ENCODE assay signal across 8 mouse cellular contexts in genomic region chr13:98813596-98814274, GRCm38 (mm10). TPM values are rescaled to one million over a fixed set of nuclear protein-coding genes. Genes with fewer than 3 reads are reported as not detected.
DNase-seq lines count a peak whose midpoint lies in the region; ATAC-seq and TF ChIP-seq lines count a peak whose summit lies in the region.

No protein-coding gene starts in this region.

- peak overlapping the region; percentile 94 for H3K9ac ChIP-seq in forebrain, embryonic 14.5 days (ENCODE audit: low read length)
- H3K9ac ChIP-seq in liver, embryonic 13.5 days = peak overlapping the region; percentile 100

- no peak for DNase-seq in cerebellum, adult 2 months
- DNase-seq in cerebellum, postnatal 25 days = no peak
- peak; percentile 58 for DNase-seq in A20 (ENCODE audit: low read depth, low spot score)
- DNase-seq in forebrain, embryonic 14.5 days (ENCODE audit: low spot score) = peak; percentile 28
- no peak for DNase-seq in liver, embryonic 13.5 days
- no peak for DNase-seq in urinary bladder, postnatal 25 days (ENCODE audit: low spot score)
- no peak for DNase-seq in urinary bladder, postnatal 10 days (ENCODE audit: low spot score)
- DNase-seq in Muller cell, postnatal 12 days (ENCODE audit: inconsistent ontology term) = no peak

- TF ChIP-seq POLR2A in cerebellum, adult 2 months (IDR thresholded peaks at IDR 0.05; ENCODE audit: borderline replicate concordance, insufficient read depth, low read length) = no peak

- H3K27ac ChIP-seq in cerebellum, adult 2 months (ENCODE audit: insufficient read depth, low read length) = no peak overlapping the region
- no peak overlapping the region for H3K27ac ChIP-seq in forebrain, embryonic 14.5 days (ENCODE audit: low read depth, low read length)
- H3K27ac ChIP-seq in liver, embryonic 13.5 days = peak overlapping the region; percentile 98

- no peaks in the 10 kb centered on the region for H3K27me3 ChIP-seq in cerebellum, adult 2 months (ENCODE audit: control insufficient read depth, insufficient read depth, low read length)
- H3K27me3 ChIP-seq in forebrain, embryonic 14.5 days (replicated peaks; ENCODE audit: control insufficient read depth, insufficient read depth, low read length) = no peaks in the 10 kb centered on the region
- H3K27me3 ChIP-seq in liver, embryonic 13.5 days = no peaks in the 10 kb centered on the region

- H3K36me3 ChIP-seq in forebrain, embryonic 14.5 days (ENCODE audit: control insufficient read depth, insufficient read depth, low read length) = no peaks in the 10 kb centered on the region
- no peaks in the 10 kb centered on the region for H3K36me3 ChIP-seq in liver, embryonic 13.5 days

- H3K4me2 ChIP-seq in forebrain, embryonic 14.5 days (ENCODE audit: low read length) = peak overlapping the region; percentile 61
- peak overlapping the region; percentile 73 for H3K4me2 ChIP-seq in liver, embryonic 13.5 days

- no peak for ATAC-seq in forebrain, embryonic 14.5 days
- ATAC-seq in liver, embryonic 13.5 days (ENCODE audit: low read depth) = no peak

- no peaks in the 10 kb centered on the region; the same call in 1 of the 2 replicates for H3K4me1 ChIP-seq in cerebellum, adult 2 months (ENCODE audit: control insufficient read depth, insufficient read depth, low read length)
- peaks cover 3% of the 10 kb centered on the region; the same call in 1 of the 2 replicates for H3K4me1 ChIP-seq in forebrain, embryonic 14.5 days (ENCODE audit: control insufficient read depth, insufficient read depth, low read length)
- H3K4me1 ChIP-seq in liver, embryonic 13.5 days (replicated peaks) = peaks cover 43% of the 10 kb centered on the region

- no peaks in the 10 kb centered on the region for H3K9me3 ChIP-seq in forebrain, embryonic 14.5 days (replicated peaks; ENCODE audit: control insufficient read depth, low read length)
- H3K9me3 ChIP-seq in liver, embryonic 13.5 days (replicated peaks) = no peaks in the 10 kb centered on the region

- TF ChIP-seq CTCF in cerebellum, adult 2 months (IDR thresholded peaks at IDR 0.05; ENCODE audit: borderline replicate concordance, insufficient read depth, low read depth, low read length) = no peak

- WGBS in cerebellum, adult 2 months = 18% methylated on average over 12 of the region's 12 CpGs
- 29% methylated on average over 12 of the region's 12 CpGs for WGBS in forebrain, embryonic 14.5 days
- 22% methylated on average over 12 of the region's 12 CpGs for WGBS in liver, embryonic 13.5 days (ENCODE audit: insufficient replicate concordance)

- H3K4me3 ChIP-seq in cerebellum, adult 2 months (replicated peaks; ENCODE audit: insufficient read depth, low read depth, low read length) = peak overlapping the region; percentile 92
- peak overlapping the region; percentile 88 for H3K4me3 ChIP-seq in forebrain, embryonic 14.5 days (ENCODE audit: low read depth, low read length)
- H3K4me3 ChIP-seq in liver, embryonic 13.5 days (replicated peaks) = peak overlapping the region; percentile 98

RNA-seq across cellular contexts. Expression of gene Fcho2, which starts 1.5 kb away (rescaled TPM):
- polyA plus RNA-seq in cerebellum, adult 2 months (2012; rRNA removed) = 21.1 and 22.7 TPM in 2 replicates
- 14.7 and 19.8 TPM in 2 replicates for polyA plus RNA-seq in forebrain, embryonic 14.5 days (2014; fragmentation: Nextera tagmentation; extraction: Ambion mirVana)
- 20.6 and 28.5 TPM in 2 replicates for polyA plus RNA-seq in liver, embryonic 13.5 days (2015; fragmentation: Nextera tagmentation; extraction: Ambion mirVana)

Comparison
In these comparisons a context has a peak if more than half of its experiments do, and no peak if none do; other contexts are left out.
1. DNase-seq: peak in A20 (single experiment) and forebrain, embryonic 14.5 days (single experiment); none in cerebellum, adult 2 months (0 of 2), cerebellum, postnatal 25 days (0 of 2), liver, embryonic 13.5 days (single experiment), urinary bladder, postnatal 25 days (single experiment), urinary bladder, postnatal 10 days (single experiment) and Muller cell, postnatal 12 days (single experiment).
2. Peak in every context shown above with its lines, with median percentiles within 50 percentile points of each other: H3K4me3 ChIP-seq.